Mouse (Mus musculus): ENCODE results near the gene Gal3st4.
A peak's percentile ranks its signal among the peaks of the same experiment; 100 is the strongest.

The Gal3st4 gene

DNA sequence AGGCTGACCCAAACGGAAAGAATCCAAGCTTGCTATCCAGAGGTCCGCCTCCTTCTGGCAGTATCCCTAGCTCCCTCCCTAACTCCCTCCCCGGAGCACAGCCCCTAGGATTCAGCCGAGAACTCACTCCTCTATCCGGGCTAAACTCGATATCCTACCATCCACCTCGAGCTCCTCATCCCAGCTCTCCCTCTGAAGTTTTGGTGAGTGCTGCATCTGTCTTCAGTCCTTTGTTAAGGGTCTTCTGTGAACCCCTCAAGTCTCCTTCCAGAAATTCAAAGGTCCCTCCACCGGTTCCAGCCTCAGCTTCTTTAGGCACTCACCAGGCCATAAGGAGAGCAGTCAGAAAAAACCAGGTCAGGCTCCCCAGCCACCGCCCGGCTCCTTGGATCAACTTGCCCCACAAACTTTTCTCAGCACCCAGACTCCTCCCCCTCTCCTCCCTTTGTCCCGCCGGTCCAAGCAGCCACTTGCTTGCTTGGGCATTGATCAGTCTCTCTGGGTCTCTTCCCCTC, at the start of gene Gal3st4:
Gene Gal3st4, minus strand, starts transcription at position 432 of the 515 bp plus-strand sequence.
- no peak for DNase-seq

DNA sequence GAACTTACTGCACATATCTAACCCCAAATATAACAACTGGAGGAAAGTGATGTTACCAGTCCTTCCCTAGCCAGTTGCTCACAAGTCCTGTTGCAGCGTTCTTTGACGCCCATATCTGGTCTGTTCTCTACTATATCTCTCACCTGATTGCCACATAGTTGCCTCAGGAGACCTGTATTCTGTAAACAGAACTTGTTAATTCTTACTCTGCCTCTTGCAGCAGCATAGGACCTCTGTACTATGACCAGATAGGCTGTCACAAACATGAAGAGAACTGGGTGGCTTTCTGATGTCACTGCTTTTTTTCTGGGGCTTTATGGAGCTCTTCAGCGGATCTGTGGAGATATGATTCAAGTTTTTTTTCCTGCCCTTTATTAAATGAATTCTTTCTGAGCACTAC, 40.2 kb upstream of the Gal3st4 start:
- no peak for DNase-seq

DNA sequence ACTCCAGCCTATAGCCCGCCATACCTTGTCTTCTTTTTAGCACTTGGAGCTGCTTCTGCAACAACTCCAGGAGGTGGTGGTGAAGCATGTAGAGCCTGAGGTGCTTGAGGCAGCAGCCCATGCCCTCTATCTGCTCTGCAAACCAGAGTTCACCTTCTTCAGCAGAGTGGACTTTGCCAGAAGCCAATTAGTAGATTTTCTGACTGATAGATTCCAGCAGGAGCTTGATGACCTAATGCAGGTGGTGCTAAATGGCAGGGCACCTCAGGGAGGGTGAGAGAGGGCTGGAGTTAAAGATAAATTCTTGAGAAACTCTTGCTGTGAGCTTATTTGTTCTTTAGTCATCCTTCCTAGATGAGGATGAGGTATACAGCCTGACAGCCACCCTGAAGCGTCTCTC, 27.0 kb upstream of the Gal3st4 start:
- no peak for DNase-seq

DNA sequence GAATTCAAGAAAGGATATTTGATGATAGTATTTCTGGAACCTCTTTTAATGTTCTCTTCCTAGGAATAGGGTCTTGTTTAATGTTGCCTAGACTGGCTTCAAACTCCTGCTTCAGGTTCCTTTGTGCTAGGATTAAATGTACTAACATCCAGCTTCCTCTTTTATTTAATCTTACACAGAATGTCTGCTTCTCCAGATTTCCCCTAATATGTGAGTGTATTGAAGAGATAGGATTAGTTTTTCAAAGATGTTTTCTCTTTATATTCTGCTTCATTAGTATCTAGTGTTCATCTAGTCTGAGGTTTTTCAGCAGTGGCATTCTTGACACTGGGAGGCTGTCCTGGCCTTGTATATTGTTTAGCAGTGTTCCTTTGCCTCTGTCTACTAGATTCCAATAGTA, 21.5 kb upstream of the Gal3st4 start:
- no peak for DNase-seq

DNA sequence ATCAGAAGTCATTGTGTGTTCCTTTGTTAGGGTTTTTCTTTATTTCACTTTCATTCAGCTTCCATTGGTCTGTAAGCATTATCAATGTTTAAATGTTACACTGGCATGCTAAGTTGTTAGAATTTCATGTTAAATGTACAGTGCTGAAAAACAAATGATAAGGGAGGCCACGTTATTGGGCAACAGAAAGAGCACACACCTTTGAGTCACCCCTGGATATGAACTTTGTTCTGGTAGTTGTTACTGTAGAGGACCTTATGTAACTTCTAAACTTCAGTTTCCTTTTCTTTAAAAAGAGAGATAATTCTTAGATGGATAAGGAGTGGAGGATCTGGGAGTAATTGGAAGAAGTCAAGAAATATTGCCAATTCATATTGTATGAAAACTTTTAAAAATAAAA, 19.0 kb upstream of the Gal3st4 start:
- DNase-seq: no peak

DNA sequence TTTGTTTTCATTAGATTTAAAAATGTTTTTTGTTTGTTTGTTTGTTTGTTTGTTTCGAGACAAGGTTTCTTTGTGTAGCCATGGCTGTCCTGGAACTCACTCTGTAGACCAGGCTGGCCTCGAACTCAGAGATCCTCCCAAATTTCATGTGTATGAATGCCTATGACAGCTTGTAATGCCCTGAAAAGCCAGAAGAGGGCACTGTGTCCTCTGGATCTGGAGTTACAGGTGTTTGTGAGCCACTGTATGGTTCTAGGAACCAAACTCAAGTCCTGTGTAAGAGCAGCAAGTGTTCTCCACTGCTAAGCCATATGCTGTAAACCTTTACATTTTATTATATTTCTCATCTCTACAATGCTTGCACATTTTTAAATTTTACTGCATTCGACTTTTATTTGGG, 15.2 kb upstream of the Gal3st4 start:
- DNase-seq: no peak

DNA sequence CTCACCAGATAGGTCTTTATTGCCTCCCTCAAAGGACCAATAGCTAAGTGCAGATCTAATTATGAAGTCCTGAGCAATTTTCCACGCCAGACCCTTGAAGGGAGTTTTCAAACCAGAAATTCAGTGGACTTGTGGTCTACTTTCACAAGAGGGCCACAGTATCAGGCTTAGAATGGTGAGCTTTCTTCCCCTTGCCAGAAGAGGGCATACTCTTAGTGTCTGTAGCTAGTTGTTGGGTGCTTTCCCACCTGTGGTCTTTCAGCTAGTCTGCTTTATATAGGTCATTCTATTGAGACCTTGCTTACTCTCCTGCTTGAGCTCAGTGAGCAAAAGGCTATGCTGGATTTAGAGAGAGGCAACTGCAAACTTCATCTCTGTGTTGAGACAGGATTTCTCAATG, 10.9 kb upstream of the Gal3st4 start:
- no peak for DNase-seq

DNA sequence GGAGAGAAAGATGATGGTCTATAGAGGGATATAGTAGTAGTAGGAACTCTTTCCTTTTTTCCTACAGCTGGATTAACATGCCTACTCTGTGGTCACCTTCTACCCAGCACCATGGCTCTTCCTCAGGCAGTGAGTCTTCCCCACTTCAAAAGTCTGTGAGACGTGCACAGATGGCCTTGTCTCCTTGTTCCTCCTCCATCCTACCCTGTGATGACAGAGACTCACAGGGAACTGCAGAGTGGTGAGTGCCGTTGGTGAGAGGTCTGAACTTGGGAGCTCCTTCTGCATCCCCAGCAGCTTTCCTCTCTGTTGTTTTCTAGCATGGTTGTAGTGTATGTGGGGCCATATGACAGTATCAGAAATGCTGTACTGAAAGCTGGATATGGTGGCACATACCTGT, 9.2 kb upstream of the Gal3st4 start:
- DNase-seq: no peak

DNA sequence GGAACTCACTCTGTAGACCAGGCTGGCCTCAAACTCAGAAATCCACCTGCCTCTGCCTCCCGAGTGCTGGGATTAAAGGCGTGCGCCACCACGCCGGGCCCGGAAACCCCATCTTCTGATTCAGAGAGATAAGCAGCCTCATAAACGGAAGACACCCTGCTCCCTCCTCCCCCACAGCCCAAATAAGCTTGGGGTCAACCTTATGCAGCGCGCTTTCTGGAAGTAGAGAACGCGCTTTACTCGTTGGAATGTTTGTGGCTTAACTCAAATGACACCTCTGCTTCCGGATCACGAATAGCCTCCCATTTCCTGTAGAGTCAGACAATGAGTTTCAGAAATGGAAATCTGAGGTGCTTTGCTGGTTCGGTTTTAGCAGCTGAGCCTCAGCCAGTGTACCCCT, 8.2 kb upstream of the Gal3st4 start:
- DNase-seq: no peak

DNA sequence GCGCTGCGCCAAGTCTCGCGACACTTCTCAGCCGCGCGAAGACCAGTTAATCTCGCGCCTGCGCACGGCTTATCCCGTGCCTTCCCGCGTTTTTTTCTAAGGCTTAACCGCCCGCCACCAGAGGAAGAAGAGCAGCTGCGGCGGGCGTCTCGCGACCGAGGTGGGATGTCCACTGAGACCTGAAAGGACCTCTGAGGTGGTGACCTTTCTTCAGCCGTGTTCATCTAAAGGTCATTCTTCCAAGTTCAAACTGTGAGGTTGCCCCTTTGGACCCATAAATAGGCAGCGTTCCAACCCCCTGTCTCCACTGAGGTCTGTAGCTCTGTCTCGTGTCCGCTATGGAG, 7.8 kb upstream of the Gal3st4 start:
- no peak for DNase-seq

DNA sequence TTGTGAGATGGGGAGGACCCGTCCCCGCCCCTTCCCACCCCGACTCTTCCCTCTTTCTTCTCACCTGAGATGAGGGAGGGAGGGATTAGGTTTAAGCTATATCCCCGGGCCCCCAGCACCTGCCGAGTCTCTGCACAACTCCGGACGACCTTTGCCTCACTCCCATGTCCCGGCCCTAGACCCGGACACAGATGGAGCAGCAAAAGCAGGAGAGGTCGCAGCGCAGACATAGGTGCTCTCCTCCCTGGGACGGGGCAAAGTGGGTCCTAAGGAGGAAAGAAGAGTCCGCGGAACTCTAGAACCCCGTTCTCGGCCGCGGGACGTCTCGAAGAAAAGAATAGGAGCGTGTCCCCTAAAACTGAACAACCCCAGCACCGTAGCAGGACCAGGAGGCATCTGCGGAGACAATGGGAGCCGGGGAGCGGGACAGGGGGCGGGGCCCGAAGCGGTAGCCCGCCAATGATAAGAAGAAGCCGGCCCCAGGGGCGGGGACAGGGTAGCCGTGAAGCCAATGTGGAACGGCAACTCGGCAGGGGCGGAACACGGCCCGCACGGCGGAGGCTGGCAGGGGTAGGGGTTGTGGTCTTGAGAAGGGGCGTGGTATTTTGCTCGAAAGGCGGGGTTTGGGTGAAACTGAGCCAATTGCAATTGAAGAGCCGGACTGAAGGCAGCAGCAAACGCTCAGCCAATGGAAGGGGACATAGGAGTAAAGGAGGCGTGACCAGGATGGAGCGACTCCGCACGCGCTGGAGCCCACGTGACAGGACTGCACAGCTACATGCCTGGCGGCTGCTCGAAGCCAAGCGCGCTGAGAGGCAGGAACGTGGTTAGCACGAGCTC, 7.2 kb upstream of the Gal3st4 start, which contains the start of the genes Gm43720, Gpc2 and Stag3:
Gene Gm43720, minus strand, starts transcription at position 374 of the 840 bp plus-strand sequence.
Gene Gpc2, minus strand, starts transcription at position 421 of the 840 bp plus-strand sequence.
Gene Stag3, plus strand, starts transcription at position 656 of the 840 bp plus-strand sequence.
- peak; percentile 95 for DNase-seq

DNA sequence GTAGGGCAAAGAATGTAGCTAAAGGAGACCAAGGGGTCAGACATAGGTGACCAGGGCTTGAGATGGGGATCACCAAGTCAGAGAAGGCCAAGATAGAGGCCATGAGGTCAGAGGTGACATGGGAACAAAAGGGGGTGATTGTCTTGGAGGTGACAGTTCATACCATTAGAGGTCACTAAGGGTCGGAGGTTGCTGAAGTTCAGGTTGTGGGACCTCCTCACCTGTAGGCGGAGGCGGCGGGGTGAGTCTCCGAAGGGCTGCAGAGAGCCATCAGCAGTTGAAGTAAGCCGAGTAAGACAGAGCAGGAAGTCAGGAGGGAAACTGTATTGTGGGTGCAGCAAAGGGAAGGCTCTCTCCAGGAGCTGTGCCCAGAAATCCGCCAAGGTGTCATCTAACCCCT, 5.4 kb upstream of the Gal3st4 start:
- DNase-seq: no peak

DNA sequence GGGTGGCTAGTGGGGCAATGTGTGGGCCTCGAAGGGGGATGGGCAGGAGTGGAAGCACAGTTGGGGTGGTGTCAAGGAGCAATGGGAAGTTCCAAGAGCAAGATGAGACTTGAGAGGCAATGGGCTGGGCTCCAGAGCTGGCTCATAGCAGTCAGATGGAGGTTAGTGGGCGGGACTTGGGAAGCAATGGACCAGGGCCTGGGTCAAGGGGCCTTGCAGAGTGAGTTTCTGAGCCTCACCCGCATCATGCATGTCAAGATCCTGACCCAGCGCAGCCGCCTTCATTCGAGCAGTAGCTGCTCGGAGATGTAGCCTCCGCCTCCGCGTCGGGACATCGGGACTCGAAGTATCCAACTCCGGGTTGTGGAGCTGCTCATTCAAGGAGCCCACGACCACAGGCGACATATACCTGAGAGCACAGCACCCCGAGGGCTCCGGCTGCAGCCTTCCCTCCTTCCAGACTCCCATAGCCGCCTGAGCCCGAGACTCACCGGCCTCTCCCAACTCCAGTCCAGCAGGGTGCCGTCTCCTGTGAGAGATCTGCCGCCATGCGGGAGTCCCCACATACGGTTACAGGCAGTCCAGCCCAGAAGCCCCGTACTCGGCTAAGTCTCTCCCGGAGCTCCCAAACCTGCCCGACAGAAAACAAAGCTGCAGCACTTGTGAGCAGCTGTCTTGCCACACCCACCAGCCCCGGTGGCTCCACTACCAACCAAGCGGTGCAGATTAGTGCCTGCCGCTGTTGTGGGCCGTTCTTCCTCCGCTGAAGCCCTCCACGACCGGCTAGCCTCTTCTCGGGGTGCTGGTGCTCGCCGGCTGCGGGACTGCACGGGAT, 2.8 kb upstream of the Gal3st4 start:
- DNase-seq: no peak

DNA sequence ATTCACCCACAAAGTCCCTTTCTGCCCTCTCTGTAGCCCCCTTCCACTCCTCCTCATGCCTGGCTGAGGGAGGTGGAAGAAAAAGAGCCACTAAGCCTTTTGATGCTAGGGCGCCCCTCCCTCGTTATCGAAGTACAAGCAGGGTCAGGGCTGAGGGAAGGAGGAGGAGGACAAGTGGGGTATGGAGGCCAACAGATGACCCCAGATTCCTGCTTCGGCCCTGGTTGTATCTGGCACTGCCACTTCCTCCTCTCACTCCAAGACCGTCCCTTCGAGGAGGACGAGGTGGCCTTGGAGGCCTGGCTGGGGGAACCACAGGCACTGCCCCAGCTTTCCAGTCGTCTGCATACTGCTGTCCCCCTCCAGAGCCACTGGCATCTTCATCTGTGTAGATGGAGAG, 1.5 kb upstream of the Gal3st4 start:
- DNase-seq: no peak

DNA sequence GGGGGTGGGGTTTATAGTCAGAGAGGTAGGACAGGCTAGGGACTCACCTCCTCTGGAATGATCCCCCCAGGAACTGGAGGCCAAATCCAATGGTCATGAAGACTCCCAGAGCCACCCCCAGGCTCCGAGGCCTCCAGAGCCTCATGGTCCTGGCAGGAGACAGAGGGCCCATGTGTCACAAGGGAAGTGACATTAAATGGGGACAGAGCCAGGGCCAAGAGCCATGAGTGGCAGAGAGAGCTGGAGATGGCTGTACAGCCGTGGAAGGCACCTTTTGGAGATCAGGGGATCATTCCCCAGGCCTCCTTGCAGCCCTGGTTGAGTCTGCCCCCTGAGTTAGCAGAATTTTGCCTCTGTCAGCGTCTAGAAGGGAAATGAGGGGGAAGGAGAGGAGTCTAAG, 1.4 kb downstream of the Gal3st4 start:
- DNase-seq: no peak

DNA sequence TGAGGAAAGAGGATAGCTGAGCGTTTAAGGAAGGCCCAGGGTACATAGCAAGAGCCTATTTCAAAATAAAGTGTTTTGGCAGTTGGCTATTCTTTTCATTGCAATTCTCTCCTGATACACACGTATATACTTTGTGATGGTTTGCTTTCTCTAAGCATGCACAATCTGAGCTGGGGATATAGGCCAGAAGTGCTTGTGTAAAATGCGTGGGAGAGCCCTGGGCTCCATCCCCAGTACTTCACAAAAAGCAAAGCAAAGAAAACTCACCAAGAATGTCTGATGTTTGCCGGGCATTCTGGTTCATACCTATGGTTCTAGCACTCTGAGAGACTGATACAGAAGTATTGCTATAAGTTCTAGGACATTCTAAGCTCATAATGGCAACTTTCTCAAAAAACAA, 3.7 kb downstream of the Gal3st4 start:
- no peak for DNase-seq

DNA sequence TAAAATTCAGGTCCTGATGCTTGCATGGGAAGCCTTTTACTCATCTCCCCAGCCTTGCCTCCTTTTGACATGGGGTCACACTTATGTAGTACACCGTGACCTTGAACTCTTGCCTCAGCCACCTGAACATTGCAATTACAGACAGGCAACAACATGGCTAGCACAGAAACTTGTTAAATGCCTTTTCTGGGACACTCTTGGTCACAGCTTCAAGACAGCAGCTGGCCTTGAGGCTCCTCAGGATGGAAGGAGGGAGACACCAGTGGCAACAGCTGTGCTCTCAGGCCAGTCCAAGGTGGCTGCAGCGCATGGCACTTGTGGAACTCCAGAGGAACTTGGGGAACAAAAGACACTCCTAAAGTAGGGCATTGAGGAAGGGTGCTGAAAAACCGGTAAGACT, 5.5 kb downstream of the Gal3st4 start:
- DNase-seq: no peak

DNA sequence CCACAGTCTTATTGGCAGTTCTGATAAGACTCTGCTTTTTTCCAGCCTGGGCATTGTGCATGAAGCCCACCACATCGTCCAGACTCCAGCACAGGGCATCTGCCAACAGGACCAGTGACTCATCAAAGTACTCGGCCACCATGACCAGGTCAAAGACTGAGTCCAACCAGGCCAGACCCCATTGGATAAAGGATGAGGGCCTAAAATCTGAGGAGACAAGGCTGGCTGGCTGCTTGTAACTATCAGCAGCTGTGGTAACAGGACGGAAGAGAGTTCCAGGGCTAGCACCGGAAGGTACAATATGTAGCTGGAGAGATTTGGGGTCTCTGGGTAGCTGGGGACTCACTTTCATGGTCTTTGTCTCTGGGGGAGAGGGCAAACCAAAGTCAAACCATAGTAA, 6.9 kb downstream of the Gal3st4 start:
- DNase-seq: no peak

DNA sequence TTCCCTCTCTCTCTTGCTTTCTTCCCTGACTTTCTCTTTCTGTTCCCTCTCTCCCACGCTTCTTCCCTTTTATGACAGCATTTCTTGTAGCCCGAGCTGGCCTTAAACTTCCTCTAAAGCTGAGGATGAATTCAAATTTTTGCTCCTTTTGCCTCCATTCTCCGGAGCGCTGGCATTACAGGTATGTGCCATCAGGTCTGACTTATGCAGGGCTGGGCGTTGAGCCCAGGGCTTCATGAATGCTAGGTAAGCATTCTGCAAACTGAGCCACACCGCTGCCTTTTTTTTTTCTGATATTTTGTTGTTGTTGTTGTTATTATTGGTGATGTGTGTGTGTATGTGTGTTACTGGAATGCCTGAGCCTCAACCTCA, 8.4 kb downstream of the Gal3st4 start:
- DNase-seq: no peak

DNA sequence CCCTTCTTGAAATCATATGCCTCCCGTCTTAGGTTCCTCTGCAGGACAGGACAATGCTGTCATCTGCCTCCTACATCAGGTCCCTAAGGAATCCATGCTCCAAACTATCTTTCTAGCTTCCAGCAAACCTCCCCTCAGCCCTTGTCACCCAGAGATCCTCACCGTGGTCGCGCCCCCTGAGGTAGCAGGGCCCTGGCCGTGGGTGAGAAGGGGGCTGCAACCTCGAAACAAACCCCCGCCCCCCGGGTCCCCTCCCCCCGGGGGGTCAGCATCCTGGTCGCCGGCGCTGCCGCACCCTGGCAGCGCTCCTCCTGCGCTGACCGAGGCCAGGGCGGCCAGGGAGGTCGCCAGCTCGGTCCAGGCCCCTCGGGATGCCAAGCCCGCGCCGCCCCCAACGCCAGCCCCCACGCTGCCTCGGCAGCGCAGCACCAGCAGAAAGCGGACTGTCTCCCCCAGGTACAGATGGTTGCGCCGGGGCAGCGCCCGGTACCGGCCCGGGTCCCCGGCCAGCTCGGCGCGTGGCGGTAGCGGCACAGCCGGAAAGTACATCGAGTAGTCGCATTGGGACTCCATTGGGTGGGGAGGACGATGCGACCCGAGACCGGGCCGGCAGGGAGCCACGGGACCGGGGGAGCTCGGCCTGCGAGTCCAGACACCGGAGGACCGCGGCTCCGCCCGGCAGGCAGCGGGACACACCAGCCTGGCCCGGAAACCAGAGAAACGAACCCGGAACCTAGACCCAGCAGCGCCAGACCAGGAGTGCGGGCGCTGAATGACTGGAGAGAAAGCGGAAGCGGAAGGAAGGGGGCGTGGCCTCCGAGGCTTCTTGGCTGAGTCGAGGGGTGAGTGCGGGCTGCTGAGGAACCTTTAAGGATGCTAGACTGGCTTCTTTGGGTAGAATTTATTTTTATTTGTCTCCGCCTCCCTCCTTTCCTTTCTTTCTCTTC, 9.1 kb downstream of the Gal3st4 start, which contains the start of gene BC037034:
Gene BC037034, minus strand, starts transcription at position 774 of the 947 bp plus-strand sequence.
- DNase-seq: peak; percentile 93

DNA sequence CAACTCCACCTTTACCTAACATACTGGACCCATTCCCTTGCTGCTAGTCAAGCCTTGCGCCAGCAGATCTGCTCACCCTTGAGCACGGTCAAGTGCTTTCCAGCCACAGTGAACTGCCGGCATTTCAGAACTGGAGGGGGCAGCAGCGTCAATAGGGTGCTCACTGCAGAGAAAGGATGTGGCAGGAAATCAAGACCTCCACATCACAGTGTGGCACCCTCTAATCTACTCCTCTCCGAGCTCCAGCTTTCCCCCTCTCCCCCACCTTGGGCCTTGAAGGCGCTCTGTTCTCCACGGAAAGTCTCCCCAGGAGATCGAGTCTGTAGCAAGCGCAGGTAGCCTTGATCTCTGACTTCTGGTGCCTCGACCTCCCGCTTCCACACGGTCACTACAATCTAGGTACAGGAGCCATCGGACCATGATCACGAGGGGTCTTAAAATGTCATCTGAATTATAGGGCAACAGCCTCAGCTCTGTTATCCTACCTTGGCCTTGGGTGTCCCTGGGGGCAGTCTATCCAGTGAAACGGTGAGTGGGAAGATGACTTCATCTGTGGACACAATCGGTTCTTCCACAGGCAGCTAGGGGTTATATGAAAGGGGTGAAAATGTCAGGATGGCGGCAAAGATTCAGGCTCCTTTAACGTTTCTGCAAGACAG, 9.9 kb downstream of the Gal3st4 start:
- no peak for DNase-seq

DNA sequence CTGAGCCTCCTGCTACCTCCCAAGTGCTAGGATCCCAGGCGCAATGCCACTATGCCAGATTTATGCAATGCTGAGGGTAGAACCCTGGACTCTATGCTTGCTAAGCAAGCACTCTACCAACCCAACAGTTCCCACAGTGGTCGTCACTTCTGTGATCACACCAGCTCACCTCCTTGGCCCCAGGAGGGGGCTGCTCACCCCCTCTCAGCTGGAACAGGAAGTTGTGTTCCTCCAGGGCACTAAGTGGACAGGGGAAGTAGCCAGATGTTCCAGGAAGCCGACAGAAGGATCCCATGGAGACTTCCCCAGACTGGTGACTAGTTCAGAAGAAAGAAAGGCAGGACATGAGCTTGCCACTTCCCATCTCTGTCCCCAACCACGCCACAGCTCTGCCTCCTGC, 10.6 kb downstream of the Gal3st4 start:
- no peak for DNase-seq

Data from liver (tissue).